Mouse (Mus musculus): ENCODE results near the gene Pzp. TPM values are rescaled to one million over a fixed set of nuclear protein-coding genes. Genes with fewer than 3 reads are reported as not detected.

The Pzp gene
- polyA plus RNA-seq, 1 experiment from 2014 or later: not detected

GRCm38 (mm10) chr6:128445761-128446535 lies 80.6 kb downstream of the Pzp start:
- ATAC-seq (peak; percentile 79), DNase-seq (ENCODE audit: low spot score) (peak; percentile 80)
- no peaks in the 10 kb centered on the region for H3K27me3 ChIP-seq (replicated peaks; ENCODE audit: control insufficient read depth, insufficient read depth, low read length)
- no peaks in the 10 kb centered on the region for H3K36me3 ChIP-seq (ENCODE audit: control insufficient read depth, insufficient read depth, low read length)
- H3K4me3 ChIP-seq (ENCODE audit: low read depth, low read length): no peak overlapping the region
- no peak overlapping the region for H3K27ac ChIP-seq (ENCODE audit: low read depth, low read length)
- peak overlapping the region; percentile 30 for H3K4me2 ChIP-seq (ENCODE audit: low read length)
- H3K9ac ChIP-seq (ENCODE audit: low read length): no peak overlapping the region
- H3K4me1 ChIP-seq (ENCODE audit: control insufficient read depth, insufficient read depth, low read length): peaks cover 6% of the 10 kb centered on the region; the same call in 1 of the 2 replicates
- WGBS: 12% methylated on average over 14 of the region's 14 CpGs
- no peaks in the 10 kb centered on the region for H3K9me3 ChIP-seq (replicated peaks; ENCODE audit: control insufficient read depth, low read length)

- Histone ChIP-seq H3K4me1 (ENCODE audit: control insufficient read depth, insufficient read depth, low read length) (peaks cover 11% of the 10 kb centered on the region), H3K36me3 (ENCODE audit: control insufficient read depth, insufficient read depth, low read length) (peaks cover 13% of the 10 kb centered on the region), H3K27ac (ENCODE audit: low read depth, low read length) (no peak overlapping the region), H3K4me3 (ENCODE audit: low read depth, low read length) (no peak overlapping the region), H3K9ac (ENCODE audit: low read length) (no peak overlapping the region), H3K4me2 (ENCODE audit: low read length) (no peak overlapping the region), H3K27me3 (replicated peaks; ENCODE audit: control insufficient read depth, insufficient read depth, low read length) (no peaks in the 10 kb centered on the region), H3K9me3 (replicated peaks; ENCODE audit: control insufficient read depth, low read length) (no peaks in the 10 kb centered on the region)
- ATAC-seq (no peak), DNase-seq (ENCODE audit: low spot score) (no peak)
- 95% methylated on average over 2 of the region's 2 CpGs for WGBS
These were observed 86.3 kb downstream of the Pzp start for GRCm38 (mm10) chr6:128440238-128440637.

DNA sequence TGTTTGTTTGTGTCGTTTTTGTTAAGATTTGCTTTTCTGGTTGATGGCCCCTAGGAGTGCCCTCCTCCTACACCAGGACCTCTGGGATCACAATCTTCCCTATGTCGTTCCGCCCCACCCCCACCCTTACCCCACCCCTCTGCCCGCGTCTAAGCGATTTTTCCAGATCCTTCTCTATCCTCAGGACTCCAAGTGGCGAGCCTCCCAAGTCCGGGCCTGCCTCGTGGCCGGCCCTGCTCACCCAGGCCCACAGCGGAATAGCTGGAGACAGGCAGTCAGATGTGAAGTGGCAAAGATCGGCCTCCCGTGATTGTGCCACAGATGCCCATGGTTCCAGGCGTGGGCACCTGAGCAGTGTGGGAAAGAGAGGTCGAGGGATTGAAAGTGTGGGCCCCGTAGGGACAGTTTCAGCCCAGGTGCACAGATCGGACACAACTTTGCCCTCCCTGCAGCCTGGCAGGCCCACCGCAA lies 87.6 kb downstream of the Pzp start:
- Histone ChIP-seq H3K9ac (ENCODE audit: low read length) (peak overlapping the region; percentile 97), H3K9me3 (replicated peaks; ENCODE audit: control insufficient read depth, low read length) (no peaks in the 10 kb centered on the region), H3K27me3 (replicated peaks; ENCODE audit: control insufficient read depth, insufficient read depth, low read length) (no peaks in the 10 kb centered on the region), H3K4me1 (ENCODE audit: control insufficient read depth, insufficient read depth, low read length) (peaks cover 11% of the 10 kb centered on the region), H3K36me3 (ENCODE audit: control insufficient read depth, insufficient read depth, low read length) (peaks cover 26% of the 10 kb centered on the region), H3K4me3 (ENCODE audit: low read depth, low read length) (peak overlapping the region; percentile 98), H3K27ac (ENCODE audit: low read depth, low read length) (no peak overlapping the region), H3K4me2 (ENCODE audit: low read length) (peak overlapping the region; percentile 68)
- ATAC-seq (peak; percentile 54), DNase-seq (ENCODE audit: low spot score) (no peak)
- 31% methylated on average over 18 of the region's 18 CpGs for WGBS

GRCm38 (mm10) chr6:128438317-128438870 lies 88.1 kb downstream of the Pzp start, which contains the start of gene Fkbp4:
Gene Fkbp4, minus strand, starts transcription at chr6:128438677.
- no peaks in the 10 kb centered on the region for H3K27me3 ChIP-seq (replicated peaks; ENCODE audit: control insufficient read depth, insufficient read depth, low read length)
- H3K27ac ChIP-seq (ENCODE audit: low read depth, low read length): peak within 1 kb of the TSS; percentile 92
- peak within 1 kb of the TSS; percentile 68 for H3K4me2 ChIP-seq (ENCODE audit: low read length)
- peak within 1 kb of the TSS; percentile 97 for H3K9ac ChIP-seq (ENCODE audit: low read length)
- H3K4me1 ChIP-seq (ENCODE audit: control insufficient read depth, insufficient read depth, low read length): peaks cover 11% of the 10 kb centered on the region
- under 1% methylated on average over 65 of the region's 67 CpGs for WGBS
- DNase-seq (ENCODE audit: low spot score) (peak; percentile 96), ATAC-seq (peak; percentile 95)
- H3K4me3 ChIP-seq (ENCODE audit: low read depth, low read length): peak within 1 kb of the TSS; percentile 98
- H3K9me3 ChIP-seq (replicated peaks; ENCODE audit: control insufficient read depth, low read length): no peaks in the 10 kb centered on the region
- peaks cover 31% of the 10 kb centered on the region for H3K36me3 ChIP-seq (ENCODE audit: control insufficient read depth, insufficient read depth, low read length)

GRCm38 (mm10) chr6:128437731-128438316 lies 88.7 kb downstream of the Pzp start:
- Histone ChIP-seq H3K4me2 (ENCODE audit: low read length) (peak overlapping the region; percentile 68), H3K9ac (ENCODE audit: low read length) (peak overlapping the region; percentile 97), H3K9me3 (replicated peaks; ENCODE audit: control insufficient read depth, low read length) (no peaks in the 10 kb centered on the region), H3K4me1 (ENCODE audit: control insufficient read depth, insufficient read depth, low read length) (peaks cover 11% of the 10 kb centered on the region), H3K27me3 (replicated peaks; ENCODE audit: control insufficient read depth, insufficient read depth, low read length) (no peaks in the 10 kb centered on the region), H3K27ac (ENCODE audit: low read depth, low read length) (peak overlapping the region; percentile 92), H3K4me3 (ENCODE audit: low read depth, low read length) (peak overlapping the region; percentile 98), H3K36me3 (ENCODE audit: control insufficient read depth, insufficient read depth, low read length) (peaks cover 37% of the 10 kb centered on the region)
- ATAC-seq (peak; percentile 81), DNase-seq (ENCODE audit: low spot score) (peak; percentile 76)
- WGBS: 0% methylated on average over 51 of the region's 52 CpGs

- ATAC-seq (no peak), DNase-seq (ENCODE audit: low spot score) (peak; percentile 17)
- 3% methylated on average over 10 of the region's 10 CpGs for WGBS
- peaks cover 11% of the 10 kb centered on the region for H3K4me1 ChIP-seq (ENCODE audit: control insufficient read depth, insufficient read depth, low read length)
- peak overlapping the region; percentile 97 for H3K9ac ChIP-seq (ENCODE audit: low read length)
- peak overlapping the region; percentile 98 for H3K4me3 ChIP-seq (ENCODE audit: low read depth, low read length)
- H3K27me3 ChIP-seq (replicated peaks; ENCODE audit: control insufficient read depth, insufficient read depth, low read length): no peaks in the 10 kb centered on the region
- H3K9me3 ChIP-seq (replicated peaks; ENCODE audit: control insufficient read depth, low read length): no peaks in the 10 kb centered on the region
- H3K27ac ChIP-seq (ENCODE audit: low read depth, low read length): peak overlapping the region; percentile 92
- H3K36me3 ChIP-seq (ENCODE audit: control insufficient read depth, insufficient read depth, low read length): peaks cover 42% of the 10 kb centered on the region
- peak overlapping the region; percentile 68 for H3K4me2 ChIP-seq (ENCODE audit: low read length)
These were observed 89.2 kb downstream of the Pzp start for GRCm38 (mm10) chr6:128437288-128437687.

DNA sequence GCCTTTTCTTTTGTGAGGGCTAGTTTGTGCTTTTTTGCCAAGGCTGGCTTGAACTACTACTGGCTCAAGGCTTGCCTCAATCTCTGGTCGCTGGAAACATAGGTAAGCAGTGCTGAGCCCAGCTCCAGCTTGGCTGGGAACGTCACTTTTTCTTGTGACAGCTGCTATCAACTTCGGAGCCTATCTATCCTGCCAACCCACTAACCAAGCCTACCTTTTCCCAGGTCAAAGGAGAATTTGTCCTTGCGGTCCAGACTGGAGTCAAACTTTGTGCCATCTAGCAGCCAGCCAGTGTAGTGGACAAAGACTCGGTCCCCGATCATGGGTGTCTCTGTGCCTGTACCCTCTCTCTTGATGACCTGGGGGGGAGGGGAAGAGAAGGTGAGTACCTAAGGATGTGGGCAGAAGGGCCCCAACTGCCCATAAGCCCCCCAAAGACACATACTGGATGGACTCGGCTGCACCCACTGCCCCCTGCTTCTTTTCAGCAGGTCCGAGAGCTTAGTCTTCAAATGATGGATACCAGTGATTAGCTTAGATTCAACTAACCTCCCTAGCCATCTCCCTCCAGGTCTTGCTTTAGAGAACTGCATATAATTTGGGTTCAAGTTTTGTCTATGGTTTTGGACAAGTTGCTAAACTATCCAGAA lies 90.0 kb downstream of the Pzp start:
- peak overlapping the region; percentile 97 for H3K9ac ChIP-seq (ENCODE audit: low read length)
- ATAC-seq (no peak), DNase-seq (ENCODE audit: low spot score) (no peak)
- H3K4me3 ChIP-seq (ENCODE audit: low read depth, low read length): peak overlapping the region; percentile 98
- peaks cover 11% of the 10 kb centered on the region for H3K4me1 ChIP-seq (ENCODE audit: control insufficient read depth, insufficient read depth, low read length)
- no peaks in the 10 kb centered on the region for H3K9me3 ChIP-seq (replicated peaks; ENCODE audit: control insufficient read depth, low read length)
- no peak overlapping the region for H3K27ac ChIP-seq (ENCODE audit: low read depth, low read length)
- WGBS: 90% methylated on average over 8 of the region's 8 CpGs
- H3K36me3 ChIP-seq (ENCODE audit: control insufficient read depth, insufficient read depth, low read length): peaks cover 50% of the 10 kb centered on the region
- H3K27me3 ChIP-seq (replicated peaks; ENCODE audit: control insufficient read depth, insufficient read depth, low read length): no peaks in the 10 kb centered on the region
- H3K4me2 ChIP-seq (ENCODE audit: low read length): peak overlapping the region; percentile 68

DNA sequence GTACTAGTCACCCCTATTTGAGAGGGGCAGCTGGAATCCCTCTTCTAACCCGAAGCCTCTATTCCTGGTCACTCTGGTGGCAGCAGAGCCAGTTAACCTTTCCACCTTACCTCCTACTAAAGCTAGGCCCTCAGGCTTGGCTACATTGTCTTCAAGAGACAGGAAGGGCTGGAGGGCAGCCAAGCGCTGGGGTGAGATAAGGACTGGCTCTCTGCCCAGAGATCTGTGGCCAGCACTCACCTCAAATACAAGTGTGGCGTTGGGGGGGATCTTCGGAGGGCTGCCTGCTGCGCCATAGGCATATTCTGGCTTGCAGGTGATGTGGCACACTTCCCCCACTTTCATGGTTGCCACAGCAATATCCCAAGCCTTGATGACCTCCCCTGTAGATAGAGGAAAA lies 91.0 kb downstream of the Pzp start:
- no peak for DNase-seq (ENCODE audit: low spot score)
- 68% methylated on average over 5 of the region's 5 CpGs for WGBS

More for the DNA sequence above, 91.0 kb downstream of the Pzp start:
- Histone ChIP-seq H3K4me2 (ENCODE audit: low read length) (no peak overlapping the region), H3K9ac (ENCODE audit: low read length) (no peak overlapping the region), H3K27ac (ENCODE audit: low read depth, low read length) (no peak overlapping the region), H3K36me3 (ENCODE audit: control insufficient read depth, insufficient read depth, low read length) (peaks cover 59% of the 10 kb centered on the region), H3K9me3 (replicated peaks; ENCODE audit: control insufficient read depth, low read length) (no peaks in the 10 kb centered on the region), H3K4me3 (ENCODE audit: low read depth, low read length) (no peak overlapping the region), H3K4me1 (ENCODE audit: control insufficient read depth, insufficient read depth, low read length) (peaks cover 11% of the 10 kb centered on the region), H3K27me3 (replicated peaks; ENCODE audit: control insufficient read depth, insufficient read depth, low read length) (no peaks in the 10 kb centered on the region)
- no peak for ATAC-seq

Measured in forebrain, embryonic 14.5 days (tissue).